Mouse (Mus musculus) ES-E14 (cell line): Measurements from ENCODE around the gene Naa38. TPM values are rescaled to one million over a fixed set of nuclear protein-coding genes. Genes with fewer than 3 reads are reported as not detected.

ENCODE experiments used
- DNase-seq: peaks from one replicate; pipeline ENCODE4 v3.0.0-alpha.2; 2013; ENCODE audit warnings: low read depth, low spot score
- H3K27ac ChIP-seq: 2 replicates; pipeline ENCODE4 v1.5.1; 2012; ENCODE audit warnings: low read depth, mild to moderate bottlenecking, low read length, moderate library complexity, mixed read lengths; ENCODE audit not compliant: poor library complexity, insufficient read depth, severe bottlenecking
- H3K36me3 ChIP-seq: 2 replicates; pipeline ENCODE4 v1.6.1; 2012; ENCODE audit warnings: mild to moderate bottlenecking, low read length, moderate library complexity, mixed read lengths; ENCODE audit not compliant: control insufficient read depth, poor library complexity, insufficient read depth, severe bottlenecking
- H3K4me1 ChIP-seq, 2 experiments: fragments of 150-350 bp in 1 of 2; sonication (generic) in 1 of 2; 2 replicates each; pipeline ENCODE4 v1.6.1; 2012; ENCODE audit warnings: low read length in 2 of 2, mild to moderate bottlenecking in 1 of 2, mixed read lengths in 1 of 2; ENCODE audit not compliant: control insufficient read depth in 2 of 2, insufficient read depth in 2 of 2, poor library complexity in 1 of 2
- H3K4me3 ChIP-seq, 2 experiments: fragments of 150-350 bp in 1 of 2; sonication (generic) in 1 of 2; 2 replicates each; pipeline ENCODE4 v1.5.1; 2012; ENCODE audit warnings: low read length in 2 of 2, low read depth in 1 of 2, mild to moderate bottlenecking in 1 of 2, mixed read lengths in 1 of 2; ENCODE audit not compliant: insufficient read depth in 1 of 2, poor library complexity in 1 of 2, severe bottlenecking in 1 of 2
- H3K9ac ChIP-seq: 2 replicates; pipeline ENCODE4 v1.6.1; 2012; ENCODE audit warnings: low read depth, mild to moderate bottlenecking, low read length, mixed read lengths; ENCODE audit not compliant: poor library complexity, insufficient read depth, severe bottlenecking
- H3K9me3 ChIP-seq: fragments of 150-350 bp; sonication (generic); 2 replicates; pipeline ENCODE4 v1.6.1; 2012; ENCODE audit warnings: low read depth, mild to moderate bottlenecking, low read length; ENCODE audit not compliant: control insufficient read depth, insufficient read depth
- CHD2 ChIP-seq: IDR thresholded peaks from 2 replicates; pipeline ENCODE4 v1.6.1; 2014; ENCODE audit warnings: mild to moderate bottlenecking, low read depth, low read length, inconsistent platforms
- HCFC1 ChIP-seq: IDR thresholded peaks from 2 replicates; pipeline ENCODE4 v1.6.1; 2012; ENCODE audit warnings: low read length, inconsistent platforms, borderline replicate concordance; ENCODE audit not compliant: insufficient read depth
- MAFK ChIP-seq: IDR thresholded peaks from 2 replicates; pipeline ENCODE4 v1.6.1; 2014; ENCODE audit warnings: mild to moderate bottlenecking, low read depth, low read length, inconsistent platforms; ENCODE audit not compliant: insufficient read depth
- ZC3H11A ChIP-seq: IDR thresholded peaks from 2 replicates; pipeline ENCODE4 v1.6.1; 2012; ENCODE audit warnings: low read depth, mild to moderate bottlenecking, inconsistent platforms, low read length, borderline replicate concordance
- ZNF384 ChIP-seq: IDR thresholded peaks from 2 replicates; pipeline ENCODE4 v1.6.1; 2012; ENCODE audit warnings: low read depth, low read length, inconsistent platforms
- in situ Hi-C, 2 experiments: fragments of 600-800 bp; cut with MboI; formaldehyde crosslinking; loops; one replicate each; pipeline ENCODE4 v1.15.1; 2025; ENCODE audit warnings: low sequenced_read_pairs in 2 of 2, inconsistent platforms in 1 of 2; ENCODE audit not compliant: unreplicated experiment in 2 of 2
- total RNA-seq: library from RNA; depleted of rRNA; stranded (reverse); fragments of 300-350 nt; gene quantifications from 2 replicates; pipeline ENCODE4 v1.2.3, GENCODE M21; 2012

Gene Naa38
- total RNA-seq, 1 experiment, result 202 TPM

- H3K4me3 ChIP-seq, result no peak overlapping the region
- H3K9me3 ChIP-seq, result no peaks in the 10 kb centered on the region
- in situ Hi-C loops, result no loop called here
- H3K9ac ChIP-seq, result 0 out of 2 replicates have a peak overlapping the region, but pooled peaks have one; percentile 59
- no peak for DNase-seq
- H3K36me3 ChIP-seq, result peaks cover 44% of the 10 kb centered on the region
- no peak for TF ChIP-seq CHD2
- no peak for TF ChIP-seq ZNF384
- TF ChIP-seq ZC3H11A, result no peak
- no peak for TF ChIP-seq HCFC1
- no peak for TF ChIP-seq MAFK
- peaks cover 0 to 22% of the 10 kb centered on the region in 2 experiments; a peak in 2 of 4 replicates for H3K4me1 ChIP-seq
- H3K27ac ChIP-seq, result no peak overlapping the region
Measured at GRCm38 (mm10) chr11:69401987-69402386, 6.7 kb downstream of the Naa38 start.

GRCm38 (mm10) chr11:69403691-69404594 lies 8.7 kb downstream of the Naa38 start:
- in situ Hi-C loops, result no loop called here
- peaks cover 0 to 27% of the 10 kb centered on the region in 2 experiments; a peak in 2 of 4 replicates for H3K4me1 ChIP-seq
- TF ChIP-seq ZC3H11A (no peak), CHD2 (no peak), MAFK (no peak), ZNF384 (no peak), HCFC1 (no peak)
- DNase-seq, result no peak
- H3K36me3 ChIP-seq, result peaks cover 54% of the 10 kb centered on the region
- H3K27ac ChIP-seq, result no peak overlapping the region
- no peaks in the 10 kb centered on the region for H3K9me3 ChIP-seq
- peak overlapping the region; percentile 34 for H3K9ac ChIP-seq
- H3K4me3 ChIP-seq, result peak overlapping the region; percentile 36 to 38; a peak in 3 of 4 replicates

- TF ChIP-seq ZNF384 (no peak), MAFK (no peak), ZC3H11A (no peak), CHD2 (no peak), HCFC1 (no peak)
- Histone ChIP-seq H3K9me3 (no peaks in the 10 kb centered on the region), H3K4me1 (peaks cover 0 to 27% of the 10 kb centered on the region in 2 experiments; a peak in 2 of 4 replicates), H3K36me3 (peaks cover 54% of the 10 kb centered on the region), H3K27ac (no peak overlapping the region), H3K9ac (peak overlapping the region; percentile 34), H3K4me3 (peak overlapping the region; percentile 36 to 38; a peak in 3 of 4 replicates)
- in situ Hi-C loops, result no loop called here
- DNase-seq, result no peak
Measured at GRCm38 (mm10) chr11:69404595-69405396, 9.5 kb downstream of the Naa38 start.

- DNase-seq, result no peak
- TF ChIP-seq HCFC1 (no peak), MAFK (no peak), ZNF384 (no peak)
- no peak overlapping the region; the same call in 1 of the 2 replicates for H3K9ac ChIP-seq
- in situ Hi-C loops, result no loop called here
- H3K4me1 ChIP-seq, result peaks cover 0 to 27% of the 10 kb centered on the region in 2 experiments; a peak in 2 of 4 replicates
- no peak overlapping the region for H3K27ac ChIP-seq
- no peak overlapping the region for H3K4me3 ChIP-seq
- H3K36me3 ChIP-seq, result peaks cover 48% of the 10 kb centered on the region
- no peaks in the 10 kb centered on the region for H3K9me3 ChIP-seq
Measured at GRCm38 (mm10) chr11:69405397-69406200, 10.3 kb downstream of the Naa38 start.
